Mouse (Mus musculus) retina, postnatal 1 day (tissue): ENCODE data around the gene Coq9.

Experiments used
- DNase-seq: peaks from one replicate; pipeline ENCODE4 v3.0.0-alpha.2; 2012

Coq9 gene

DNA sequence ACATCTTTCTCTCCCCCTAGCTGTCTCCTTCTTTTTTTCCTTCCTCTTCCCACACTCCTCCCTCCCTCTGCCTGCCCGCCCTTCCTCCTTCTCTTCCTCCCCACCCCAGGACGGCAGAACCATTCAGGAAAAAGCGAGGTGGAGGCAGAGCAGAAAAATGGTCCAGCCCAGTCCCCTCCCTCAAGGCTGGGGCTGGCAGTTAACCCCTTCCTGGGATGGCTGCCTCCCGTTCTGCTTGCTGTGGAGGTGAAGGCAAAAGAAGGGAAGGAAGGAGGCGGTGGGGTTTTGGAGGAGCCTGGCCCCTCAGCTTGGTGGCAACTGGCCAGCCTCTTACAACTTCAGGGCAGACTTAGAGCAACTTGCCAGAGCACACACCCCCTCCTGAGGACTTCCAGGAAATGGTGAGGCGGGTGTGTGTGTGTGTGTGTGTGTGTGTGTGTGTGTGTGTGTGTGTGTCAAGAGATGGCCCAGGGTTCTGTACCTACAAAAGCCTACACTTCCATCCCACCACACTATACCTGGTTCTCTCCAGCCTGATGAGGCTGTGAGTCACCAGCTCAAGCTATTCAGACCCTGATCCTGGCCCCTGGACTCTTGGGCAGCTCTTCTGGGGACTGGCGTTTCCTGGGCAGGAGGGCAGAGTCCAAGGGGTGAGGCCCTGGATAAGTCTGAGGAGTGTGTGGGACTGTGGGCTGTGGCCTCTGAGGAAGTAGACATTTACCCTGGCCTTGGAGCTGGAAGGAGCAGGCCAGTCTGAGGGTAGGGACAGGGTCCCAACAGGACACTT, 33.2 kb downstream of the Coq9 start:
- DNase-seq, result peak; percentile 85

DNA sequence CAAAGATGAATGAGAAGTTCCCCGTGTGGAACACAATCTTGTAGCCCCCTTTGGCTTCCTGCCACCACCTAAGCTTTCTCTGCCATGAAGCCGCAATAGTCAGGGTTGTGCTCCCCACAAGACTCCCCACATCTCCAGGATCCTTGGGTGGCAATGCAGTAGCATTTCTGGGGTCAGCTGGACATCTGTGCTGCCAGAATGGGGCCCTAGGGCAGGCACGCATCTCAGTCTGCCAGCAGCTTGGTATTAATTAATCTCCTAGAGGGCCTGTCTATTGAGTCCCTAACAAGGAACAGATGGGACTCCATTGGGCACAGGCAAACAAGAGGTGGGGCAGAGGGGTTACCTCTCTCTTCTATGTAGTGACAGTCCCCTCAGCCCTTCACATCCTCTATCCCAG, 34.0 kb downstream of the Coq9 start:
- peak; percentile 76 for DNase-seq

DNA sequence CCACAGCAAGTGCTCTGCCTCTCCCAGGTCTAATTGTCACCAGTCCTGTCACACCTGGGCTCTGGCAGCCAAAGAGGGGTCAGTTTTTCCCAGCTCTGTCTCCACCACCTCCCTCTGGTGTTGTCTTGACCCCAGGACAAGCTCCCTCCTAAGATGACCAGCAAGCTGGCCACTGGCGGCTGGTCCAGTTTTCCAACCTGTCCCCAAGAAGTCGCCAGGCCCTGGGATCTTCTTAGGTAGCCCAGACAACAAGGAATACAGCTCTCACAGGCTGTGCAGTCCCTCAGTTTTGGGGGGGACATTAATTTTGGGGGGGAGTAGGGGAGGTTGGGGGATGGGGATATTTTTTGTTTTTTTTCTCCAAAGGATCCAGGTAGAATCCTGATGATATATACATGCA, 34.5 kb downstream of the Coq9 start:
- DNase-seq, result no peak

DNA sequence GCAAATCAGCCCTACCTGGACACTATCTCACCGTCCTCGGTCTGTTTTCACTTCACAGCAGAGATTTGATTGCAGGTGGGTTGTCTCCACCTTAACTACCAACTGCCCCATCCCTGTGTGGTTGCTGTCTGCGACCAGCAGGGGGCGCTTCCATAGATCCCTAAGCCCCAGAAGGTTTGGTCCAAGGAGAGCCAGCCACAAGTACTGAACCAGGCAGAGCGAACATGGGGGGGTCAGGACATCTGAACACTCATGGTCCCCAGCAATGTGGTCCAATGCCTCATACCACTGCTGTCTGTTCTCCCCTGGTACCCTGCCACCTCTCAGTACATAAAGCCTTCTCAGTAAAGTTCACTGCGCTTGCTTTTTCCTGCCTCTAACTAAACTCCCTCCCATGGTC, 36.2 kb downstream of the Coq9 start:
- DNase-seq, result peak; percentile 78

DNA sequence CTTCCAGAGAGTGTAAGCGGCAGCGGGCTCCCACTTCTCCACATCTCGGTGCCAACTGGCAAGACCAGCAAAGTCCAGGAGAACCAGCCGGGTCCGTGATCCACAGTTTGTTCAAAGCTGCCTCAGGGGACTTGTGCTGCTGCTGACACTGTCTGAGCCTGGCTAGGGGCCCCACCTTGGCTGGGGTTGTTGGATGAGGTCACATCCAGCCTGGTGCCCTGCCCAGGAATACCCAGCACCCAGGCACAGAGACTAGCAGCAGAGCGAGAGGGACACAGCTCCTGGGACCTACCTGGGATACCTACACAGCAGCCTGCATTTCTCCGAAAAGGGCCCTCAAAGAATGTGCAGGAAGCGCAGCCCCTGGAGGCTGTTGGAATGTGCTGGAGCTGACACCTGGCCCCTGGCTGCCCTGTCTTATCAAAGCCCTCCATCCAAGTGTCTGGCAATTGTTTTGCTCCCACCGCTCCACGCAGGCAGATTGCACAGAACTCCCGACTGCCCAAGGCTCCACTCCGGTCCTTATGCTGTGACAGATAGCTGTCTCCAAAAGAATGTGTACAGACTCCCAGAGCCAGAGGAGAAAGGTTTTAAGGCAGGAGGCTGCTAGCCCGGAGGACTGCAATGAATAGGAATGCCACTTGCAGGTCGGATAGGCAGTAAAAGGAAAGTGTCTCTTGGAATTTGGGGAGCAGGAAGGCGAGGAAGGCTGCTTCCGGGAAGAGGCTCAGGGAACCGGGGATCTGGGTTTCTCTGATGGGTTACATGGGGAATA, 37.2 kb downstream of the Coq9 start:
- peak; percentile 9 for DNase-seq

DNA sequence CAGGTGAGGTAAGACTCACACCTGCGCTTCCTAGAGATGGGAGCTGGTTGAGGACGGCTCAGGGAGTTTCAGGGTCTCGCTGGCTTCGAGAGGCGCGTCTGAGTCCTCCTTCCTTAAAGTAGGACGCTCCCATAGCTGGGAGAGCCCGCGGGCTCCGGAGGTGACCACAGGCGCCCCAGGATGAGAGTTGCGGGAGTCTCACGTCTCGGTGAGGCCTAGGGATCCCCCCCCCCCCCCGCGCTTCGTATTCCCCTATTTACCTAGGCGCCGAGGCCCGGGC, 37.7 kb downstream of the Coq9 start:
- no peak for DNase-seq

DNA sequence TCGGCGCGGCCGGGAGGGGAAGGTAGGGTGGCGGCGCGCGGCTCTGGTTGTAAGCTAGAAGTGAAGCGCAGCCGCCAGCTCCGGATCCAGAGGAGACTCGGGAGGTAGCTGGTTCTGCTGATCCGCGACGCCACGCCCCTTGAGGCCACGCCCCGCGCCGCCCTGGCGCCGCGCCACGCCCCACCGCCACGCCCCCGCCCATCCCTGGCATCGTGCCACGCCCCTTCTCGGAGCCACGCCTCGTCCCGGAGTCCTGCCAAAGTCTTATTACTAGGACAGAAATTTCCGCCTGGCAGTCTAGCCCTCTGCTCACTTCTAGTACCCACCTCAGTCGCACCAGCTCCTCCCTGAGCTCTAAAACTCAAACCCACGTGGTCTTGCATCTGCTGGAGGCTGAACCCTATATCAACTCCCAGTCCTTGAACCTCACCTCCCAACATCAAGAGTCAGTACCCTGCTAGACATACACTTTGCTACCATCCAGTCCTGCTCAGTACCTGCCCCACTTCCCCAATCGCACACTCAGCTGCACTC, 38.1 kb downstream of the Coq9 start, which contains the start of gene Dok4:
Gene Dok4 (minus strand): TSS at position 134 of the 534 bp plus-strand sequence.
- peak; percentile 87 for DNase-seq

DNA sequence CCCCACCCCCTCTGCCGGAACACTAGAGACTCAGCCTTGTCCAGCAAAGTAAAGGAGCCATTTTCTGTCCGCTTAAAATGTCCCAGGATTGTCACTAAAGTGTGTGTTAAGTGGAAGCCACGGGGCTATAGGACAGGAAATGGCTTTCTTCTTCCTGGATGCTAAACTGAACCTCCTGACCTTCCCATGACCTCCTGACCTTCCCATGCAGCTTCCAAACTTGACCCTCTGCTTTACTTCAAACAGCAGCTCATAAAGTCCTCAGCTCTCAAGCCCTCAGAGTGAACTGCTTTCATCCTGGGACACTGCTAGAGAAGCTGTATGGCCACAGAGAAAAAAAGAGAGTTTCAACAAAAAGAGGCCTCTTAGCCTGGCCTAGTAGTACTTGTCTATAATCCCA, 38.7 kb downstream of the Coq9 start:
- no peak for DNase-seq

DNA sequence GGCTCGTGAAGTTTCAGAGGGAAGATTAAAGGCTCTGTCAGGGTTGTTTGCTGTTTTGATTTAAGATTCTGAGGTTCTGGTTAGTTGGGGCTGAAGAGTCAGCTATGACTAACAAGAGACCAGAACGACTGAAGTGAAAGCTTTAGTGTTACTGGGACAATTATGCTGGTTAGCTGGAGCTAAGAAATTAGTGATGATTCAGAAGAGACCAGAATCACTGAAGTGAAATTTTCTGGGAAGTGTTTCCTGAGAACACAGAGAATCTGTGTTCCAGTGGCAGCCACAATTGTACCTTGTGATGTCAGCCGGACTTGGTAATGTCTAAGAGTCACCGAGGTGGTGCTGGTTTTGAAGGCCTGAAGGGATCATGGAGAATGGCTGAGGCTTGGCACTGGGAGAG, 42.6 kb downstream of the Coq9 start:
- no peak for DNase-seq

DNA sequence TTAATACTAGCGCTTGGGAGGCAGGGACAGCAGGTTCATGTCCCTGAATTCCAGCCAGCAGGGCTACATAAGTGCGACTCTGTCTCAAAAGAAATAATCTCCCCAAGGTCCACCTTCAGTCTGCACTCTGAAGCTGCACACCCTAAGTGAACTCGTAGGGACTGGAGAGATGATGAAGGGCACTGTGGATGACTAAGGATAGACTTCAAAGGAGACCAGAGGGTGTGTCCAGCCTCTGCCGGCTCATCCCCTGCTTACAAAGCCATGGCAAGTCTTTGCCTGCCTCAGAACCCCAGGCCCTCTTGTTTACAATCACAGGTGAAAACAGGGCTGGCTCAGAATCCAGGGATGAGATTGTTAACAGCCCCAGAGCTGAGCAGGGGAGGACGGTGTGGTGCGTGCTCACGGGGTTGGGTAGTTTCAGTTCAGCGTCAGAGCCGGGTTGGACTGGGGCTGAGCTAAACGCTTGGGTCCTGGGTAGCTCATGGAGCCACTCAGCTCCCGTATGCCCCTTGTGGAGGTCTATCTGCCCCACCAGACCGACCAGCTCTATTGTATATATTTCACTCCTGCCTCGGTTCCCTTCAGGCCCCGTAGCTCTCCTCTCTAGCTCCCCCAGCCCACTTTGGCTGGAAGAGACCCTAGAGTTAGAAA, 50.4 kb downstream of the Coq9 start:
- DNase-seq, result no peak

DNA sequence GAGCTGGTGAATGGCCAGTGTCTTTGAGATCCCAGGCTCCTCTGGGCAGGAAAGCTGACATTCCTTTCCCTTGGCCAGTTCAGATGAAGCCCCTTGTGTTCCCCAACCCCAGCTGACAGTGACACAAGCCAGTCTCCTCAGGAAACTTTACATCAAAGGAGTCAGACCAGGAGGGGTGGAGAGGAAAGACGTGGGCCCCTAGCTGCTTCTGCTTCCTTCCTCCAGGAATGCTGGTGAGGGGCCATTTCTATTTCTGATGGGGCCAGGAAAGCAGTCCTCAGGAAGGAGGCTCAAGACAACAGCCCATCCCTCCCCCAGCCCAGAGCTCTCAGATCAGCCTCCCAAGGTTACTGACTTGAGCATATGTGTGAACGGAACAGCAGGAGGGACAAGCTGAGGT, 54.8 kb downstream of the Coq9 start:
- DNase-seq, result no peak

DNA sequence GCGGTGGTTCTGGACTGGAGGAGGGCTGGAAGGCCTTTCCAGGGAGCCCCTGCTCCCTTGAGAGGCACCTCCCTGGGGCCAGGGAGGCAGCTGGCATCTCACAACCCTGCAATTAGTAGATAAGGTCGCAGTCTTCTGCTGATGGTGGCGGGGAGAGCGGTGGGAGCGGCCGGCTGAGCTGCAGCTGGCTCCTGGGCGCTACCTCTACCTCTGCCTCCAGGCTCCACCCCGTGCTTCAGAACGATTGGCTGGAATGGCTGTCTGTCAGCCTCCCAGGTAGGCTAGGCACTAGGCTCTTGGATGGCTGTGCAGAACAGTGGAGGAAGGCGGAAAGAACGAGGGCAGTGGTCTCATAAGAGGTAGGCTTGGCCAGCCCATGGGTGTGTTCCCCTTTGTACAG, 61.1 kb downstream of the Coq9 start:
- peak; percentile 48 for DNase-seq

DNA sequence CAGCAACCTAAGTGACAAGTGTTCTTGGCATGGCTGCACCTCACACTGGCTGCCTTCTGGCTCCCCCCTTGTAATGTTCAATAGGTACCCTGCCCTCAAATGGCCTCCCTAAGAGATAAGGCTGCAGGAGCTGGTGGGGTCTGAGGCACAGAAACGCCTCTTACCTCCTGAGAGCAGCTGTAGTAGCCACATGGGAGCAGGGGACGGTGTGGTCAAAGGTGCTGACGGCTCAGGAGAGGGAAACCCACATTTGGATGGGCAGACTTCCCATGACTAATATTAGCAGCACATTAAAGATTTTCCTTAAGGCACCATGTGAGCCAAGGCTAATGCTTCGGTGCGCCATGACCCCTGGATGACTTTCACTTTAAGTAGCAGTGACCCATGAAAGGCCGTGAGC, 62.5 kb downstream of the Coq9 start:
- no peak for DNase-seq

DNA sequence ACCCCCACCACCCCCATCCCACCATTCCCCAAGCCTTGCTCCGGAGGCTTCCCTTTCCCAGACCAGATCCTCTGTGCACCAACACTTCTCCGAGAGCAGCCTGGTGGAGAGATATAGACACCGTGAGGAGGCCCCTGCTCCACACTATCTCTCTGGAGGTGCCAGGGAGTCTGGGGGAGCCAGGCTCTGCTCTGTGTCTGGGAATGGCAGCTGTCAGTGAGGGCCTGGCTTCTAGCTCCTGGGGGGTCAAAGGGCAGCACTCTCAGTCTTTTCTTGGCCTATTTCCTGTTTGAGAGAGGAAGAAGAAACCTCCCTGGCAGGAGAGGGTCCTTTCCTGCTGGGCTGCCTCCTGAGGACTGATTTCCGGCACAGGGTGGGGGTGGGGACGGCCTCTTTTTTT, 62.9 kb downstream of the Coq9 start:
- peak; percentile 21 for DNase-seq

DNA sequence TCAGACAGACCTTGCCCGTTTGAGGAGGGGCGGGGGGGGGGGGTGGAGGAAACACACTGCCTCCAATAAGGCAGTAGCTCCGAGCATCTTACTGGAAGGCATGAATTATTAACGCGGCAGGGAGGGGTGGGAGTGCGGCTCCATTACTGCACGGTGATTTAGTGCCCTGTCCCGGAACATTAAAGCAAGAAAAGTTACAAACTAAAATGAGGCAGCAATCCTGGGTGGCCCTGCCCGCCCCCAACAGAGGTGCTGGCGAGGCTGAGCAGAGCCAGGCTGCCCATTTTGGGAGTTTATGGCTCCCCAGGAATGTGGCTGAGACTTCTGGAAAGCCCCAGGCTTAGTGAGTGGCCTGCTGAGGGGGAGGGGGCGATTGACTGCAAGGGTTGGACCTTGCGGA, 65.6 kb downstream of the Coq9 start:
- no peak for DNase-seq
